Mouse (Mus musculus) lung, postnatal 0 days (tissue): ENCODE measurements around the gene Mcur1. TPM values are rescaled to one million over a fixed set of nuclear protein-coding genes. Genes with fewer than 3 reads are reported as not detected.

Experiments used
- ATAC-seq: fragments of 200-750 bp; cut with Nextera tagmentation; 2 replicates; pipeline ENCODE4 v1.8.0; 2017; ENCODE audit warnings: moderate library complexity
- DNase-seq: peaks from one replicate; pipeline ENCODE4 v3.0.0-alpha.2; 2016; ENCODE audit warnings: low spot score
- H3K27ac ChIP-seq: fragments of 300-500 bp; sonication (generic); 2 replicates; pipeline ENCODE4 v1.5.1; 2014; ENCODE audit warnings: antibody characterized with exemption, mild to moderate bottlenecking, low read length, mixed read lengths
- H3K27me3 ChIP-seq: fragments of 300-500 bp; sonication (generic); replicated peaks from 2 replicates; pipeline ENCODE4 v1.6.1; 2014; ENCODE audit warnings: low read length, mixed read lengths; ENCODE audit not compliant: insufficient read depth
- H3K36me3 ChIP-seq: fragments of 300-500 bp; sonication (generic); 2 replicates; pipeline ENCODE4 v1.6.1; 2014; ENCODE audit warnings: low read length, mixed read lengths; ENCODE audit not compliant: insufficient read depth
- H3K4me1 ChIP-seq: fragments of 300-500 bp; sonication (generic); 2 replicates; pipeline ENCODE4 v1.6.1; 2014; ENCODE audit warnings: antibody characterized with exemption, low read depth, low read length, mixed read lengths; ENCODE audit not compliant: insufficient read depth
- H3K4me2 ChIP-seq: fragments of 300-500 bp; sonication (generic); replicated peaks from 2 replicates; pipeline ENCODE4 v1.6.1; 2014; ENCODE audit warnings: low read depth, mild to moderate bottlenecking, low read length, moderate library complexity, mixed read lengths
- H3K4me3 ChIP-seq: fragments of 300-500 bp; sonication (generic); 2 replicates; pipeline ENCODE4 v1.5.1; 2014; ENCODE audit warnings: low read depth, low read length
- H3K9ac ChIP-seq: fragments of 300-500 bp; sonication (generic); replicated peaks from 2 replicates; pipeline ENCODE4 v1.6.1; 2014; ENCODE audit warnings: low read depth, mild to moderate bottlenecking
- H3K9me3 ChIP-seq: fragments of 300-500 bp; sonication (generic); 2 replicates; pipeline ENCODE4 v1.6.1; 2016; ENCODE audit warnings: low read length, mixed read lengths
- CTCF ChIP-seq: IDR thresholded peaks from 2 replicates; pipeline ENCODE4 v1.5.1; 2016; ENCODE audit warnings: antibody characterized with exemption, mild to moderate bottlenecking
- EP300 ChIP-seq: IDR thresholded peaks from 2 replicates; pipeline ENCODE4 v1.6.1; 2016; ENCODE audit warnings: antibody characterized with exemption, mild to moderate bottlenecking, control low read depth
- WGBS: fragments of 180-500 bp; shearing (Covaris S2); extraction: QIAGEN DNeasy Blood & Tissue Kit; methylation state at CpG from one replicate; pipeline ENCODE4 v1.1.7; 2014; 5-methylcytosine and 5-hydroxymethylcytosine counted together
- polyA plus RNA-seq: library from polyadenylated mRNA; unstranded; fragments of >200 nt; fragmentation: Nextera tagmentation; extraction: Ambion mirVana; gene quantifications from 2 replicates; pipeline ENCODE4 v1.2.1, GENCODE M21; 2015

Mcur1 gene
- polyA plus RNA-seq, 1 experiment from 2014 or later, result 20.0 TPM

DNA sequence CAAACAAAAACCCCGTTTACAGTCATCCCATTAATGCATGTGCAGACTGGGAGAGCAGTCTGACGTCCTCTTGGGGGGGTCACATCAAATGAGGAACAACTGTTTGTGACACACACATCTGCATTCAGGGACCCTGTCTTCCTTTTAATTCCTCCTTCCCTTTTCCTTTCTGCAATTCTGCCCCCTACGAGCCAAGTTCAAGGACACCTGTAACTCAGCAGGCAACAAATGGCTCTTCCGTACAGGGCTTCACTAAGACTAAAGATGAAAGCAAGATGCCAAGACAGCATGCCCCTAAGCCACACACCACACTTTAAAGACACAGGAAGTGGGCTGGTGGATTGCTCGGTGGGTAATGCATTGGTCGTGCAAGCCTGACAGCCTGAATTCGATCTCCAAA is 10.1 kb downstream of the Mcur1 start:
- Histone ChIP-seq H3K4me2 (no peak overlapping the region), H3K9me3 (no peaks in the 10 kb centered on the region), H3K4me3 (no peak overlapping the region), H3K9ac (no peak overlapping the region), H3K27ac (no peak overlapping the region), H3K36me3 (peaks cover 19% of the 10 kb centered on the region; the same call in 1 of the 2 replicates), H3K27me3 (no peaks in the 10 kb centered on the region), H3K4me1 (no peaks in the 10 kb centered on the region)
- TF ChIP-seq EP300, result no peak
- TF ChIP-seq CTCF, result no peak
- 85% methylated on average over 7 of the region's 7 CpGs for WGBS
- no peak for DNase-seq
- ATAC-seq, result no peak

DNA sequence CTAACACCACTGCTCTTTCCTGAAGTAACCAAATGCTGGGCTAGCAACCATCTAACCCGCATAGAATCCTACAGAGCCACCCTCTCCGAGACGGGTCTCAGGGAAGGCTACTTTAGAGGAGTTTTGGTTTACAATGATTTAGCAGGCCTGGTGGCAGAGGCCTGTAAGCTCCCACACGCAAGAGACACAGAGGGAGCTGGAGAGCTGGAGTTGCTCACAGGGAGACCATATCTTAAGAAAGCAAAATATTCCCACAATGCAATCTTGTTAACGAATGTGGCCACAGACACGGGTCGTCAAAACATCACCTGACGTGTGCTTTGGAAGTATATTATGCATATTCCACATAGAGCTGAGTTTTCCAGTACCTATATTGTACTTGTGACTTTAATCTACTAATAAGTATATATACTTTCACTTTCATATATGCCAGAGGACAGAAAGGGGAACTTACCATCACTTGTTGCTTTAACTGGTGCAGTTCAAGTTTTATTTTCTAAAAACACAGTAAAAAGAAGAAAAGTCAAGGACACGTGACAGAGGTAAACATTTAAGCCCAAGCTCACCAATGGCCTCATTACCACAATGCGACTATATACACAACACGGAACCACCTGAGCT is 10.8 kb downstream of the Mcur1 start:
- 87% methylated on average over 11 of the region's 11 CpGs for WGBS
- ATAC-seq (no peak), DNase-seq (peak; percentile 23)
- H3K36me3 ChIP-seq, result peaks cover 23% of the 10 kb centered on the region; the same call in 1 of the 2 replicates
- H3K9ac ChIP-seq, result no peak overlapping the region
- TF ChIP-seq EP300 (no peak), CTCF (no peak)
- no peaks in the 10 kb centered on the region for H3K4me1 ChIP-seq
- H3K27me3 ChIP-seq, result no peaks in the 10 kb centered on the region
- no peak overlapping the region for H3K4me2 ChIP-seq
- H3K4me3 ChIP-seq, result no peak overlapping the region
- H3K9me3 ChIP-seq, result no peaks in the 10 kb centered on the region
- no peak overlapping the region for H3K27ac ChIP-seq

DNA sequence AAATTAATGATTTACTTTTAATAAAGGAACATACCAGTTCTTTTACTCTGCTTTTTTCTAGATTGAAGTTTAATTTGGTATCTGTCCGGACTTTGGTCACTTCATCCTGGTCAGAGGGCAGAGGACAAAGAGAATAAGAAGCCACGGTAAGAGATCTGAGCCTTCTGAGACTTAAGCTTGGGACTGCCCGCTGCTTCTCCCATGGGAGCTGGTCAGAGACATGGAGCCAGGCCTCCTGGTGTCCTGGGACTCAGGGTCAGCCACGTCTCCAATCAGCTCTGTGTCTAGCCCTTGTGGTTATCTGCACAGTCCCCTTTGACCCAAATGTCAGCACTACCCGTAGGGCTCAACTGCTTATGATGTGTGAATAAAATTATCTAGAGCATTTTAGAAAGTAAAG is 11.4 kb downstream of the Mcur1 start:
- TF ChIP-seq EP300, result no peak
- TF ChIP-seq CTCF, result no peak
- no peak for ATAC-seq
- DNase-seq, result no peak

DNA sequence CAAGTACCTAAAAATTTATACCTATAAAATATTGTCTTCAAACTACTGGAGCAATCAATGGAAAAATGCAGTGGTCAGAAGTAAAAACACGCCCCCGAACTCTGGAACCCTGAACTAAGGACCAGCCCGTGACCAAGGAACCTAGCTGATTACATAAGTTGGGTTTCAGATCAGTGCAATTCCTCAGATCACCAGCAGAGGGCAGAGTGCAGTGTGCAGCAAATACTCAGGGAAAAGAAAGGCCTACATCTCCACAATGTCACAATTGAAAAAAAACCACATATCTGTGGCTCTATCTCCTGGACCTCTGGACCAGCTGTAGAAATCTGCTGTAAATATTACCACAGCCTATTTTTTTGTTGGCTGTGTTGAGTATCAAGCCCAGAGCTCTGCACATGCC is 13.1 kb downstream of the Mcur1 start:
- ATAC-seq (peak; percentile 40), DNase-seq (peak; percentile 82)
- no peaks in the 10 kb centered on the region for H3K27me3 ChIP-seq
- no peaks in the 10 kb centered on the region for H3K9me3 ChIP-seq
- 28% methylated on average over 3 of the region's 3 CpGs for WGBS
- no peak overlapping the region for H3K27ac ChIP-seq
- no peak for TF ChIP-seq EP300
- peak; percentile 96 for TF ChIP-seq CTCF
- H3K36me3 ChIP-seq, result peaks cover 21% of the 10 kb centered on the region
- no peak overlapping the region for H3K4me3 ChIP-seq
- no peak overlapping the region for H3K4me2 ChIP-seq
- no peaks in the 10 kb centered on the region for H3K4me1 ChIP-seq
- H3K9ac ChIP-seq, result no peak overlapping the region

More for the DNA sequence above, 11.4 kb downstream of the Mcur1 start:
- WGBS, result 70% methylated on average over 5 of the region's 5 CpGs
- no peak overlapping the region for H3K4me2 ChIP-seq
- H3K27ac ChIP-seq, result no peak overlapping the region
- H3K9me3 ChIP-seq, result no peaks in the 10 kb centered on the region
- H3K36me3 ChIP-seq, result peaks cover 29% of the 10 kb centered on the region
- H3K9ac ChIP-seq, result no peak overlapping the region
- no peaks in the 10 kb centered on the region for H3K4me1 ChIP-seq
- H3K4me3 ChIP-seq, result no peak overlapping the region
- H3K27me3 ChIP-seq, result no peaks in the 10 kb centered on the region

DNA sequence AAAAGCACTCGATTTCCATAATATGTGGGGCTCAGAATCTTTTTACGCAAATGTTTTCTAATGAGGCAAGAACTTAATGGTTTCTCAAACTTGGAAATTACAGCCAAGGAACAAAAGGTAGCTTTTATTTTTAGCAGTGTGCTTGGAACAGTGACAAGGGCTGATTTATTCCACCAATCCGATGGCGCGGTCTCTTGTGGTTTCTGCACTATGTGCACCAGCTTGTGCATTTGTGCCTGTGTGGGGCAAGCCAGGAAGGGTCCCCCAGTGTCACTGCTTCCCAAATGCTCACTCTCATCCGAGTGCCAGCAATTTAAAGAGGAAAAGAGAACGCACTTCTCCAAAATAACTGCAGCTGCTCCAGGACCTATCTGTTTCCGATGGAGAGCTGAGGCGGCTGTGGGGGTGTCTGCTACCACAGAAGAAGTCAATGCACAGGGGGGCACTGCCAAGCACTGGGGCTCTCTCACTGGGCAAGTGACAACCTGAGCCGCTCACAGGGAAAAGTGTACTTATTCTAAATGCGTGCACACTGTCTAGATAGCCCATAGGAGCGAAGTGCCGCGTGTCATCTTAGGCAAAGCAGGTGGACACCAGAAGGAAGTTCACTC is 19.7 kb downstream of the Mcur1 start:
- no peak overlapping the region for H3K27ac ChIP-seq
- H3K4me3 ChIP-seq, result no peak overlapping the region
- no peaks in the 10 kb centered on the region for H3K4me1 ChIP-seq
- ATAC-seq (no peak), DNase-seq (no peak)
- no peaks in the 10 kb centered on the region for H3K9me3 ChIP-seq
- no peak overlapping the region for H3K4me2 ChIP-seq
- no peak for TF ChIP-seq EP300
- TF ChIP-seq CTCF, result no peak
- 89% methylated on average over 14 of the region's 14 CpGs for WGBS
- H3K9ac ChIP-seq, result no peak overlapping the region
- H3K36me3 ChIP-seq, result peaks cover 10% of the 10 kb centered on the region
- no peaks in the 10 kb centered on the region for H3K27me3 ChIP-seq

DNA sequence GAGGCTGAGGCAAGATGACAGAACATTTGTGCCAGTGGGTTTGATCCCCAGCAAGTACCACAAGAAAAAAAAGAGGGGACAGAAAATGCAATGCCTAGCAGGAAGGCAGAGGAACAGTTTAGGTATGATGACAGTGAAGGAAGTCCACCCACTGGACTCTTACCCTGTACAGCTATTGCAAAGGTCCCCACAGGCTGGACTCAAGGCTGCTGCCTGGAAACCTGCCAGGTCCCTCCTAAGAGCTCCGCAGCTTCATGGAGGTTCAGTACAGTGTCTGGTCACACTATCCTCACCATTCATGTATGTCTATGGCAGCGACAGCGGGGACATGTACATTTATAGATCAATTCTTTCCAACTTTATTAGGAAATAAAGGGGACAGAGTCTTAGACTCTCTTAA is 20.6 kb downstream of the Mcur1 start:
- peaks cover 8% of the 10 kb centered on the region for H3K36me3 ChIP-seq
- H3K9ac ChIP-seq, result no peak overlapping the region
- no peak overlapping the region for H3K4me2 ChIP-seq
- H3K27me3 ChIP-seq, result no peaks in the 10 kb centered on the region
- ATAC-seq (no peak), DNase-seq (no peak)
- 84% methylated on average over 3 of the region's 3 CpGs for WGBS
- no peak overlapping the region for H3K4me3 ChIP-seq
- TF ChIP-seq CTCF, result no peak
- TF ChIP-seq EP300, result no peak
- H3K9me3 ChIP-seq, result no peaks in the 10 kb centered on the region
- H3K4me1 ChIP-seq, result no peaks in the 10 kb centered on the region
- no peak overlapping the region for H3K27ac ChIP-seq
